Mouse (Mus musculus) neural tube, embryonic 10.5 days (tissue): ENCODE measurements around the gene Gins1.
"Not testable (repeated sequence)": the region's sequence is repeated elsewhere in the genome, so short reads cannot be mapped to it uniquely, and the experiment has no call there.

Experiments
- DNase-seq: peaks from one replicate; pipeline ENCODE4 v3.0.0-alpha.2; 2017; ENCODE audit warnings: low spot score; ENCODE audit errors: extremely low spot score

Gene Gins1

GRCm38 (mm10) chr2:150904936-150905450, at the start of gene Gins1:
Gene Gins1 (plus strand): TSS chr2:150905400.
- DNase-seq = no peak

- no peak for DNase-seq
Measured at GRCm38 (mm10) chr2:150858724-150859487, 46.3 kb upstream of the Gins1 start.

DNA sequence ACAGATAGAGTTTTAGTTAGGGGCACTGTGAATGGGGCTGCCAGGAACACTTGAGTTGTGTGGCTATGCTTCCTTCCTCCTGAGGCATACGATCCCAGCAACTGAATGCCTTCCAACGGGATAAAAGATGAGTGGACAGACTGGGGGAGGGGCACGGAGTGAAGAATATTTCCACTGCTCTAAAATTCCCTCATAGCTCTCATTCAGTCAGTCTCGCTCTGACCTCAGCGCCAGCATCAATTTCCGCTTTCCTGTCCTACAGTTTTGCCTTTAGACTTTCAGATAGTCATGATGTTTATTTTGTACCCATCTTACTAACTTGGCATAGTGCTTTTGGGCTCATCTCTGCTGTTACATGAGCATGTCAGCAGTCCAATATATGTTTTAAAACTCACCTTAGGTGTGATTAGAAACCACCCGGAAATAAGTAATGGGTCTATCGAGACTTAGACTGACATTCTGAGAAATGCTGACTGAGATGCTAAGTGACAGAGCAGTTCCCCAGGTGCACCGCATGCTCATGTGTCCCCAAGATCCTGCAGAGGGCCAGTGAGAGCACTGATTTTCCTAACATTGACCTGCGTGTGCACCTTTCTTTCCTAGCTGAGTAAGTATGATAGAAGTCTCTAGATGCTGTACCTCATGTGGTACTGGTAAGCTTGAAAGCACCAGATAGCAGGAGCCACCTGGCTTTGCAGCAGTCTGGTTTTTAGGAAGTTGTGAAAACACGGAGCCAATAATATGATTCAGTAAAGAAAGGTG, 45.3 kb upstream of the Gins1 start:
- DNase-seq = no peak

DNA sequence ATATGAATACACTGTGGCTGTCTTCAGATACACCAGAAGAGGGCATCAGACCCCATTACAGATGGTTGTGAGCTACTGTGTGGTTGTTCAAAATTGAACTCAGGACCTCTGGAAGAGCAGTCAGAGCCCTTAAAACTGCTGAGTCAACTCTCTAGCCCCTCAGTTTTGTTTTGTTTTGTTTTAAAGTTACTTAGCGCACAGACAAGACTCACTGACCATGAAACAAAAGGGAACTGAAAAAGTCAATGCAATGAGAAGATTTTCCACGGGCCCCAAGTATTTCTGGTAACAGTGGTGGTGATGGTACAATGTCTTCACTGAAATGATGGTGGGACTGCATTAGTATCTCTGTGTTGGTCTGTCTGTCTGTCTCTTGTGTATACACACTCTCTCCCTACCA, 44.1 kb upstream of the Gins1 start:
- no peak for DNase-seq

DNA sequence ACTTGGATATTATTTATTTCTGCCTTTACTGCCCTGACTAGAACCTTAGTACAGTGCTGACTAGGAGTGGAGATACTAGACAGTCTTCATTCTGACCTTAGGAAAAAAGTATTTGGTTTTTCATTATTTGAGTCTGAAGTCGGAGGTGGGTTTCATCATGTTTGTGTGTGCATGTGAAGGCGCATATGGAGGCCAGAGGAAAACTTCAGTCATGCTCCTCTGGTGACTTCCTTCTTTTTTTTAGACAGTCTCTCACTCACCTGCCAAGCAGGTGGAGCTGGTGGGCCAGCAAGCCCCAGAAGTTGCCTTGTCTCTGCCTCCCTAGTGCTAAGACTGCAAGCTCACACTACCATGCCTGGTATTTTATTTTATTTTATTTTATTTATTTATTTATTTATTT, 38.2 kb upstream of the Gins1 start:
- no peak for DNase-seq

DNA sequence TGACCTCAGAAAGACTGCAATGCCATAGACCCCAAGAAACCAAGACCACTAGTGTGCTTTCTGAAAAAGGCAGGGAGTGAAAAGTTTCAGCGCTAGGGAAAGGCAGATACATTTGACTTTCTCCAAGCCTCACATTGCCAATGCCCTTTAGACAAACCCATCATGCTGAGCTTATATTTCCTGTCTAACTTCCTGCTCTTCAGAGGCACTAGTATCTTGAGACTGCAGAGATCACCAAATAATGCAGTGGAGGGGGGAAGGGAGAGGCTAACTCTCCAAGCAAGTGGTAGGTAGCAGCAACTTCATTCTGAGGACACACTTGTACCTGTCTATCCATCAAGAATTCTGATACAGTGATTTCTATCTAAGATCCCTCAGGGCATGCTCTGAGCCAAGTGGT, 35.8 kb upstream of the Gins1 start:
- DNase-seq = no peak

DNA sequence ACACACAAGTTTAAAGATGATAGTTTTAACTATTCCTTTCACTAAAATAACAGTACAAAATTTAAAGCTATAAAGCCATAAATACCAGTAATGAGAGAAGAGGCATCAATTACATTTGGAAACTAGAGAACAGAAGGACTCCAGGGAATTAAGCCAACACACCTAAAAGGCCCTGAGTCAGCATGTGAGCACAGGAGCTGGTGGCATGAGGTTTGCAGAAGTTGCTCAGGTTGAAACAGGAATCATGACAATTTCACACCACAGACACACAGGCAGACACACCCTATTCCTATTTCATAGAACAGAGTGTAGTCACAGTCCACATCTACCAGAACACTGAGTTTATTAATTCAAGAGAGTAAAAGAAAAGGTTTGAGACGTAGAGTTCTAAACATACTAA, 30.7 kb upstream of the Gins1 start:
- no peak for DNase-seq

DNA sequence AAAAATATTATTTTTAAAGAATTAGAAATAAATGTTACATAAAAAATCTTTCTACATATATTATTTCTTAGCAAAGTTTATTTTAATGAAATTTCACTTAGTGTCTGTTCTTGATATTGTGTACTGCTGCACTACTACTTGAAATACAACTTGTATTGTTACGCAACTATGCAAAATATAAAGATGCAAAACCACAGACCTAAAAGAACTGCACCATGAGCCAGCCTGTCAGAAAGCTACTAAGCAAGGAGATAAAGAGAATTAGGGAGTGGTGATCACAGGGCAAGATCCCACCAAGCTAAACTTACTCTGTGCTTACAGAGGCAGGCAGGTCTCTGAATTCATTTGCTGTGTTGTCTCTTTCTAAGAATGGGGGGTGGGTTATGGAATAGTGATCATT, 30.0 kb upstream of the Gins1 start:
- DNase-seq = no peak

- no peak for DNase-seq
Measured at GRCm38 (mm10) chr2:150877561-150877960, 27.6 kb upstream of the Gins1 start.

DNA sequence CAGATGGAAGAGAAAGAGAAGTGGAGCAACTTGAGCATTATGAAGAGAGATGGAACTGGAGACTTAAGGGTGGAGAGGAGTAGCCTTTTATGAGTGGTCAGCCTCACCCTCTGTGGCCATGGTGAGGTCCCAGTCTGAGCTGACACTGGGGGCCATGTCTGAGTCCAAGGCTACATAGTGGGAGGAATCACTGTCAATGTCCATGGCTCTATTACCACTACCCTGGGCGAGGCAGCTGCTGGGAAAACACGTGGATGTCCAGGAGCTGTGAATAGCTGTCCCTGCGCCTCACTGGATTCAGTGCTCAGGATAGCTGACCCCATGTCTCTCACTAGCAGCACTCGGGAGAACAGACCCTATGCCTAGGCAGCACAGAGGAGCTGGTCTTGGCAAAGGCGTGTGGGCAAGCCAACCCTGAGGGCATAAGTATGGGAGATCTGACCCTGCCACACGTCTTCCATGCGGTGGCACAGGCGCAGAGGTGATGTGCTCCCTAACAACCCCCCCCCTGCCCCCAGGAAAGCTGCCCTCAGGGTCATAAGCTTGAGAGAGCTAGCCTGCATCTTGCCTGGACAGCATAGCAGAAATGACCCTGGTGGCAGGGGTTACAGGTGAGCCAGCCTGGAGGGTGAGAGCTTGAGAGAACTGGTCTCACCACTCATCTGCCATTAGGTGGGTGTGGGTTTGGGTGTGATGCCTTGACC, 21.0 kb upstream of the Gins1 start:
- DNase-seq = peak; percentile 11

- DNase-seq = peak; percentile 9
Measured at GRCm38 (mm10) chr2:150884779-150885110, 20.5 kb upstream of the Gins1 start.

GRCm38 (mm10) chr2:150885814-150886213, 19.4 kb upstream of the Gins1 start:
- DNase-seq = peak; percentile 3

GRCm38 (mm10) chr2:150886315-150886714, 18.9 kb upstream of the Gins1 start:
- peak; percentile 4 for DNase-seq

GRCm38 (mm10) chr2:150887370-150887769, 17.8 kb upstream of the Gins1 start:
- no peak for DNase-seq

DNA sequence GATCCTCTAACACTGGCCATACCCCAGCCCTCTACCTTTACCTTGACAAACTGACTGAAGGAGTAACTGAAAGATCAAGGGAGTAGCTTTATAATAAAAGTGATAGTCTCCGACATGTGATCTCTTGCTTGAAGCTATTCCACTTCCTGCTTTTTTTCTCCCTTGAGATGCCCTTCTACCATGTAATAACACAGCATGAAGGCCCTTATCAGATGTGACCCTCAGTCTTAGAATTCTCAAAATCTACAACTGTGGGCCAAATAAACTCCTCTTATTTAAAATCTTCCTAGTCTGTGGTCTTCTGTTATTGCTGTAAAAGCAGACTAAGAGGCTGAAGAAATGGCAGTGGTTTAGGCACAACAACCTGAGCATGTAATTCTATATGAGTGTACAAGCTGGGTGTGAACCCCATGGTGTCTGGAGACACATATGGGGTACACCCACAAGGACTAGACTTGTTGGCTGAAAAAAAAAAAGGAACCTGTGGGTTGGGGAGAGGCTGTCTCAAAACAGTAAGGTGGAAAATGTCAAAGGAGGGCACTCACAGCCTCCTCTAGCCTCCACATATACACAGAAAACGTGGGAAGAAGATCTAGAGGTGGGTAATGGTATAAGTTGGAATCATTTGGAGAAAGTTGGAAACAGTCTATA, 10.5 kb upstream of the Gins1 start:
- DNase-seq = no peak

GRCm38 (mm10) chr2:150895691-150896252, 9.4 kb upstream of the Gins1 start:
- no peak for DNase-seq

DNA sequence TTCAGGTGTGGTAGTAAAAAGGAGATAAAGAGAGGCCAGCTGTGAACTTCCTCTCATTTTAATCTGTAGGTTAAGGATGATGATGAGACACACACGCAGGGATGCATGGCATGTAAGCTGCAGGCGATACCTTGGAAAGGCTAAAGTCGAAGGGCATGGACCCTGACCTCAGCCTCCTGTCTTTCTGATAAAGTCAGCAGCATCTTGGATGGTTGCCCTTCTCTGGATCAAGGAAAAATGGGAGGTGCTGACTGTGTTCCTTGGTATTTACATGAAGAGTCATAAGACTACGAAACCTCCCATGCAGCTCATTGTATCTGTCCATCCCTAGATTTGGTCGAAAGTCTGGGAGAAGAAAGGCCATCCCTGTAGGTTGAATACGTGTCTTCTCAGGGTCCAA, 4.9 kb upstream of the Gins1 start:
- DNase-seq = no peak

DNA sequence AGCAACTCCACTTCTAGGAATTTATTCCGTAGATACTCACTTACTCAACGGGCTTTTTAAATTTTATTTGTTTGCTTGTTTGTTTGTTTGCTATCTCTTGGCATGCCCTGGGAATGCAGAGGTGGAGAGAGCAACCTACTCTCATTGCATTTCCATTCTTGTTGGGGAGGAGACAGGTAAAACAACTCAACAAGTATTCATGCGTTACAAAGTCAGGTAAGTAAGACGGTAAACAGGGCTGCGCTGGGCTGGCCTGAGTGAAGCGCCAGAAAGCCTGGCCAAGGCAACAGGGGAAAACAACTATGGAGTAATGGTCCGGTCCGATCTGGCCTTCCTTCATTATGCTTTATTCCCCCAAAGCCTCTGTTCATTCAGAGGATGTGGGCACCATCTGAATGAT, 2.9 kb upstream of the Gins1 start:
- no peak for DNase-seq

- DNase-seq = peak; percentile 99
Measured at GRCm38 (mm10) chr2:150904272-150904935, 796 bp upstream of the Gins1 start, which contains the start of gene Abhd12. Gene Abhd12 (minus strand): TSS chr2:150904741.

- not testable (repeated sequence) for DNase-seq
Measured at GRCm38 (mm10) chr2:150908881-150909280, 3.7 kb downstream of the Gins1 start.
